Mouse (Mus musculus) testis, adult 2 months (tissue): Measurements from ENCODE around the gene Il17rd. TPM values are rescaled to one million over a fixed set of nuclear protein-coding genes. Genes with fewer than 3 reads are reported as not detected.

Experiments
- H3K27ac ChIP-seq: fragments of 200-500 bp; 2 replicates; pipeline ENCODE4 v1.5.1; 2012; ENCODE audit warnings: low read depth, low read length; ENCODE audit not compliant: control insufficient read depth, insufficient read depth
- H3K27me3 ChIP-seq: fragments of 200-500 bp; 2 replicates; pipeline ENCODE4 v1.6.1; 2012; ENCODE audit warnings: mild to moderate bottlenecking, low read length, moderate library complexity; ENCODE audit not compliant: control insufficient read depth, insufficient read depth
- H3K36me3 ChIP-seq: fragments of 200-500 bp; 2 replicates; pipeline ENCODE4 v1.6.1; 2012; ENCODE audit warnings: mild to moderate bottlenecking, low read length; ENCODE audit not compliant: control insufficient read depth, insufficient read depth
- H3K4me1 ChIP-seq: fragments of 200-500 bp; 2 replicates; pipeline ENCODE4 v1.6.1; 2012; ENCODE audit warnings: low read length; ENCODE audit not compliant: control insufficient read depth, insufficient read depth
- H3K4me3 ChIP-seq: fragments of 200-500 bp; 2 replicates; pipeline ENCODE4 v1.5.1; 2012; ENCODE audit warnings: low read depth, mild to moderate bottlenecking, low read length, moderate library complexity, mixed read lengths; ENCODE audit not compliant: control insufficient read depth
- CTCF ChIP-seq: fragments of 200-500 bp; IDR thresholded peaks from 2 replicates; pipeline ENCODE4 v1.5.1; 2012; ENCODE audit warnings: low read depth, mild to moderate bottlenecking, inconsistent platforms, low read length, moderate library complexity; ENCODE audit not compliant: control insufficient read depth, insufficient read depth, insufficient replicate concordance
- POLR2A ChIP-seq: fragments of 200-500 bp; IDR thresholded peaks from 2 replicates; pipeline ENCODE4 v1.6.1; 2012; ENCODE audit warnings: low read depth, mild to moderate bottlenecking, inconsistent platforms, low read length, moderate library complexity; ENCODE audit not compliant: control insufficient read depth
- polyA plus RNA-seq: library from polyadenylated mRNA; depleted of rRNA; stranded (reverse); fragments of >200 nt; gene quantifications from 2 replicates; pipeline ENCODE4 v1.2.3, GENCODE M21; 2012; rRNA removed

Gene Il17rd
- polyA plus RNA-seq: 5.4 and 6.4 TPM in 2 replicates

GRCm38 (mm10) chr14:27038783-27039182 lies at the start of gene Il17rd:
Il17rd (plus strand) TSS chr14:27038941.
- Histone ChIP-seq H3K4me1 (peaks cover 10% of the 10 kb centered on the region), H3K4me3 (peak within 1 kb of the TSS; percentile 93), H3K27ac (peak within 1 kb of the TSS; percentile 55), H3K36me3 (no peaks in the 10 kb centered on the region), H3K27me3 (no peaks in the 10 kb centered on the region; the same call in 1 of the 2 replicates)
- TF ChIP-seq POLR2A: peak; percentile 77
- TF ChIP-seq CTCF: no peak

DNA sequence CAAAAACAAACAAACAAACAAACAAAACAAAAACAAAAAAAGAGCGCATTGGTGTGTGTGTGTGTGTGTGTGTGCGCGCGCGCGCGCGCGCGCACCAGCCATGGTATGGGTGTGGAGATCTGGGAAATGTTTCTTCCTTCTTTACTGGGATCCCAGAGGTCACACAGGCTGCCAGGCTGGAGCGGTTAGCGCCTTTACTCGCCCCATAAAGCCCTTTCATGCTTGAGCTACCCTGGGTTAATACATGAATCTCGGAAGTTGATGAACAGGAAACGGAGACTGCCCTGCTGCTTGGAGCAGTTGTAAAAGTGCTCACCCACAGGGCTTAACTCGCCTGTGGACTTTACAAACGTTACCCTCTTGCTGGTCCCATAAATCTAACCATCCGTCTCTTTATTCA lies 47.1 kb upstream of the Il17rd start:
- no peak overlapping the region for H3K27ac ChIP-seq
- TF ChIP-seq CTCF (no peak), POLR2A (no peak)
- no peaks in the 10 kb centered on the region for H3K27me3 ChIP-seq
- H3K4me3 ChIP-seq: no peak overlapping the region
- H3K36me3 ChIP-seq: no peaks in the 10 kb centered on the region
- H3K4me1 ChIP-seq: peaks cover 7% of the 10 kb centered on the region

- TF ChIP-seq CTCF: no peak
- no peak for TF ChIP-seq POLR2A
- Histone ChIP-seq H3K36me3 (no peaks in the 10 kb centered on the region), H3K4me1 (peaks cover 7% of the 10 kb centered on the region), H3K27ac (no peak overlapping the region), H3K27me3 (no peaks in the 10 kb centered on the region), H3K4me3 (no peak overlapping the region)
Measured at GRCm38 (mm10) chr14:26993427-26993826, 45.3 kb upstream of the Il17rd start.

DNA sequence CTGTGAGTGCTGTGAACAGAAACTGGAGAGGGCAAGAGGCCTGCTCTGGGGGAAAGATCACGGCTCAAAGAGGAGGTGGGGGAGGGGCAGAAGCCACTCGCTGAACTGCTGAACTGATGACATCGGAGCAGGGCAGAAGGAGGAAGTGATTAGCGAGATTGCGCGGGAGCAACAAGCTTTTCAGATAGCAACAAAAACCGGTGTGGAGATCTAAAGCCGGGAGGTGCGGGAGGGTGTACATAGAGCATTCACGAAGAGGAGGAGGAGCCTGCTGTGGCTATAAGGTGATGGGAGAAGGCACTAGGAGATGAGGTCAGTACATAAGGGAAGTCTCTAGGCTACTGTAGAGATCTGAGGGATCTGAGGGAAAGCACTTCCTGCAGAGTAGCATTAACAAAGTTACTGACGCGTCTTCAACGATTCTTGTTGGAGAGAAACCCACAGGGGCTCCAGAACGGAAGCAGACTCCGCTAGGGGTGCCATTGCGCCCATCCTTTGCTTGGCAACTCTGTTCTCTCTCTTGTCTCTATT lies 44.5 kb upstream of the Il17rd start, which contains the start of gene Hesx1:
Hesx1 (plus strand) TSS at position 206 of the 531 bp plus-strand sequence.
- Histone ChIP-seq H3K4me3 (peak within 1 kb of the TSS; percentile 62), H3K27ac (0 out of 2 replicates have a peak within 1 kb of the TSS, but pooled peaks have one; percentile 18), H3K4me1 (peaks cover 7% of the 10 kb centered on the region), H3K27me3 (no peaks in the 10 kb centered on the region), H3K36me3 (no peaks in the 10 kb centered on the region)
- no peak for TF ChIP-seq POLR2A
- TF ChIP-seq CTCF: no peak

DNA sequence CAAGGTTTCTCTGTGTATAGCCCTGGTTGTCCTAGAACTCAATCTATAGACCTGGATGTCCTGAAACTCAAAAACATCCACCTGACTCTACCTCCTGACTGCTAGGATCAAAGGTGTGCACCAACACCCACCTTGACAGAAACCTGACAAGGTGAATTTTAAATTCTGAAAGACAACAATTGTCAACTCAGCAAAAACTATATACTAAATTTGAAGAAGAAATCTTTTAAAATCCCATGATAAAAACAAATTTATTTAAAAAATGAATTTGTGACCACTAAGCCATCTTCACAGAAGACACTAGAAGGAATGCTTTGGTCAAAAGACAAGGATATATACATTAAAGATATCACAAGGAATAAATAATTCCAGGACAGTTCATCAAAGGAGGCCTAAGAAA lies 42.5 kb upstream of the Il17rd start:
- H3K27me3 ChIP-seq: no peaks in the 10 kb centered on the region
- peaks cover 10% of the 10 kb centered on the region for H3K4me1 ChIP-seq
- no peak for TF ChIP-seq POLR2A
- TF ChIP-seq CTCF: no peak
- H3K27ac ChIP-seq: no peak overlapping the region
- H3K36me3 ChIP-seq: no peaks in the 10 kb centered on the region
- H3K4me3 ChIP-seq: no peak overlapping the region

DNA sequence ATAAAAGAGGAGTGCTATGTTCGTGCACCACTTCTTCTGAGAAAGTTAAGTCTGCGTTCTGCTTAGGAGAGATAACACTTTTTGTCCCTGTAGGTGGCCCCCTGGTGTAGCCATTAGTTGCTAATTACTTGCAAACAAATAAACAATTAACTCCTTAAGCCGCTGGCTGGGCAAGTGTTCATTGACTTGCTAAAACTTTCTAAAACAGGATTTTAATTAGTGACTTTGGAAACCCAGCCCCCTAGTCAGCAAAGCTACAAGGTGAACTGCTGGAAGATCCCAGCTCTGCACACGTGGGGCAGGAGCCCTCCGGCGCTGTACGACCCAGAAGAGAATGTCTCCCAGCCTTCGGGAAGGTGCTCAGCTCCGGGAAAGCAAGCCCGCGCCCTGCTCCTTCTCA lies 38.4 kb upstream of the Il17rd start:
- no peak overlapping the region for H3K27ac ChIP-seq
- H3K36me3 ChIP-seq: no peaks in the 10 kb centered on the region
- TF ChIP-seq CTCF (no peak), POLR2A (no peak)
- 0 out of 2 replicates have a peak, but pooled peaks cover 3% of the 10 kb centered on the region for H3K4me1 ChIP-seq
- H3K4me3 ChIP-seq: no peak overlapping the region
- H3K27me3 ChIP-seq: no peaks in the 10 kb centered on the region

- Histone ChIP-seq H3K27me3 (no peaks in the 10 kb centered on the region), H3K27ac (no peak overlapping the region), H3K4me3 (no peak overlapping the region), H3K4me1 (0 out of 2 replicates have a peak, but pooled peaks cover 3% of the 10 kb centered on the region), H3K36me3 (no peaks in the 10 kb centered on the region)
- no peak for TF ChIP-seq CTCF
- TF ChIP-seq POLR2A: no peak
Measured at GRCm38 (mm10) chr14:27004906-27005305, 33.8 kb upstream of the Il17rd start.

- Histone ChIP-seq H3K27ac (no peak overlapping the region), H3K4me3 (no peak overlapping the region), H3K36me3 (no peaks in the 10 kb centered on the region), H3K27me3 (no peaks in the 10 kb centered on the region), H3K4me1 (no peaks in the 10 kb centered on the region)
- no peak for TF ChIP-seq POLR2A
- no peak for TF ChIP-seq CTCF
Measured at GRCm38 (mm10) chr14:27005937-27006336, 32.8 kb upstream of the Il17rd start.
